Mouse (Mus musculus) cerebellum, adult (tissue): Measurements from ENCODE around the gene Bpifb1.
"Not testable (repeated sequence)": the region's sequence is repeated elsewhere in the genome, so short reads cannot be mapped to it uniquely, and the experiment has no call there.

Source experiments
- ATAC-seq: cut with Nextera tagmentation; 2 replicates; pipeline ENCODE4 v1.9.2; 2017; ENCODE audit warnings: mild to moderate bottlenecking, moderate library complexity, mixed read lengths; ENCODE audit not compliant: insufficient number of reproducible peaks, low FRiP score, low TSS enrichment

Gene Bpifb1

DNA sequence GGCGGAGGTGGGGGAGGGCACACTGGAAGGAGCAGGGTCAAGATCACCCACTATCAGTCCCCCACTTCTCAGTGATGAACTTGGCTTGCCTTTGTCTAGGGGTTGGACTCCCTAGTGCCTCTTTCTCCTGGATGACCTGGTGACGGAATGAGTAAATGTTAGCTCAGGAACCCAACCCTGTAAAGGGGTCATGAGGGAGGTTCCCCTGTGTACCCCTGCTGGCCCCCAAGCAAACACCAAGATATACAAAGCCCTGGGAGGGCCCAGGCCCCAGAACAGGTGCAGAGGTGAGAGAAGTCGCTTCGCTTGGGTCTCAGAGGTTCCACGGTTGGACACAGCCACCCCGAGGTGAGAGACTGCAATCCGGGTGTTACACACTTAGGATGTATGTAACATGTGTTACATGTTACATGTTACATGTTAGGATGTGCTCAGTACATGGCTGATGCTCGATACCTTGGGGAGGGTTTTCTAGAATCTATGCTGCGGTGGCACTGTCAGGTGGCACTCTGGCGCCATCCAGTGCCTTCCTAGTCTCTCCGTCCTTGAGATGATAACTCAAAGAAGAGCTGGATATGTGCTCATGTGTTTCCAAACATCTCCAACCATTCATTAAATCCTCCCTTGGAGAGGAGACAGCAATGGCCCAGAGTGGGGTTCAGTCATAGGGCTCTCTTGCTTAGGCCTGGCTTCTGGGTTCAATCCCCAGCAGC is at the start of gene Bpifb1:
TSS of gene Bpifb1 (plus strand) at position 273 of the 713 bp plus-strand sequence.
- no peak for ATAC-seq

DNA sequence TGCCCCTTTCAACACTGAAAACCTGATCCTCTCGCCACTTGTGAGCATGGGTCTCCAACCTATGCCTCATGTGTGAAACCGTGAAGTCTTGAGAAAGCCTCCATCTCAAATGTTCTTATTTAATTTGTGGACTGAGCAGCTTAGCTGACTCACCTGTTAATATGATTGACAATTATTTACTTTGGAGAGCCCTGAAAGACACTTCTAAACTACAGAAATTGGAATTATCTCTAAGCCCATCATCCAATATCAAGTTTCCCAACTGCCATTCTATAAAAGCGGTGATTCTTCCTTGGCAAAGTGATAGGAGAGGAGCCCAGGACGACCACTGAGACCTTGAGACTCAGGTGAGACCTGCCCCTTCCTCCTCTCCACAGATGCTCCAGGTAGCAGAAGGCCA is 48.0 kb upstream of the Bpifb1 start, which contains the start of gene Bpifa1:
TSS of gene Bpifa1 (plus strand) at position 301 of the 400 bp plus-strand sequence.
- ATAC-seq: no peak

DNA sequence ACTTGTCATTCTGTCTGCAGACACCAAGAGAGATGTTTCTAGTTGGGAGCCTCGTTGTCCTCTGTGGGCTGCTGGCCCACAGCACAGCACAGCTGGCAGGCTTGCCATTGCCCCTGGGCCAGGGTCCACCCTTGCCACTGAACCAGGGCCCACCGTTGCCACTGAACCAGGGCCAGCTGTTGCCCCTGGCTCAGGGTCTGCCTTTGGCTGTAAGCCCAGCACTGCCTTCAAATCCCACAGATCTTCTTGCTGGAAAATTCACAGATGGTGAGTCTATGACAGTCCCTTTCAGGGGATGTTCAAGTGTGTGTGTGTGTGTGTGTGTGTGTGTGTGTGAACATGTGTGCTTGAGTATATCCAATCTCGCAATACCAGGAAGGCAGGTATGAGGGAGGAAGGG is 46.9 kb upstream of the Bpifb1 start:
- no peak for ATAC-seq

DNA sequence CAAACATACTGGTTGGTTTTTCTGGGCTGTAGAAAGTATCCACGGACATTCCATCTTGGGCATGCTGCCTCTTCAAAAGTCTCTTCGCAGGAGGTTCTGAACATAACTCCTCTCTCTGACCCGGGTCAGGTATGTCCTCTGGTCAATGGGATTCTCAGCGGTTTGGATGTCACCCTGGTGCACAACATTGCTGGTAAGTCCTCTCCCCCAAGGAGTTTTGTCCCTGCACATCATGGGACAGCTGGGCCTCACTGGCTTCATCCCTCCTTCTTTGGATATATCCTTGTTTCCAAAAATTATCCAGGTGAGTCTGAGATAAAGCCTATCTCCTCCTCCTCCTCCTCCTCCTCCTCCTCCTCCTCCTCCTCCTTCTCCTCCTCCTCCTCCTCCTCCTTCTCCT is 43.1 kb upstream of the Bpifb1 start:
- ATAC-seq: no peak

DNA sequence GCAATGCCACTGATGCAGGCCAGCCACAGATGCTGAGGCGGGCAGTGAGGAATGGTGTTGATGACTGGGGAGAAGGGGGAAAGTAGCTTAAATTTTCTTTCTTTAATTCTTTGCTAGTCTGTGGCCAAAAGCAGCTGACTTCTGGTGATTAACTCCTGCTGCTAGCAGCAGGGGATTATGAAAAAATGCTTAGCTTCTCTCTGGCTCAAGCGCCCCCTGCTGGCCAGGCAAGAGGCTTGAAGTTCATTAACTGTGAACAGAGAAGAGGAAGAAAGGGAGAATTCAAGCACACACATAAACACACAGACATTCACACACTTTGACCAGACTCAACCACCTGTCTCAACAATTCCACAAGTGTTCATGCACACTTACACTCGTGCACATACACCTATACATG is 32.2 kb upstream of the Bpifb1 start:
- ATAC-seq: no peak

DNA sequence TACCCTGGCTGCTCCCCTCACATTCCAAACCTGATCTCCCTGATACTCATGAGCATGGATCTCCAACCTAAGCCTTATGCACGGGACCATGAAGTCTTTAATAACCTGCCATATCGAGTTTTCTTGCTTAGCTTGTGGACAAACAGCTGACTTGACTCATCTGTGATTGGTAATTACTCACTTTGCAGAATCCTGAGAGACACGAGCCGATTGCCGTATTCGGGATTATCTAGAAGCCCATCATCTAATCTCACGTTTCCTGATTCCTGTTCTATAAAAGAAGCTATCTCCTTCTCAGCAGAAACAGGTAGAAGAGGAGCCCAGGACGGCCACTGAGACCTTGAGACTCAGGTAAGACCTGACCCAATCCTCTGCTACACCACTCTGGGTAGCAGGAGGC is 28.3 kb upstream of the Bpifb1 start, which contains the start of gene Bpifa5:
TSS of gene Bpifa5 (plus strand) at position 301 of the 400 bp plus-strand sequence.
- ATAC-seq: no peak

DNA sequence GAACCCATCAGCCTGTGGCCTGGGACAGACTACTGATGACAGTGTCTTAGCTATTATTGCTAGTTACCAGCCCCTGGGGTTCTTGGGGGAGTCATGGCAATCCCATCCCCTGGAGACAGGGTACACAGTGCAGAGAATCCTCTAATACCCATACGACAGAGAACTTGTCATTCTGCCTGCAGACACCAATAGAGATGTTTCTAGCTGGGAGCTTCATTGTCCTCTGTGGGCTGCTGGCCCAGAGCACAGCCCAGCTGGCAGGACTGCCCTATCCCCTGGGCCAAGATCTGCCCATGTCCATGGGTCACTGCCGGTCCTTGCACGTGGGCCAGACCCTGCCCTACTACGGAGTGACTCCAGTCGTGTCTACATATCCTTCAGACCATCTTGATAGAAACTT is 27.3 kb upstream of the Bpifb1 start:
- ATAC-seq: 0 out of 2 replicates have a peak, but pooled peaks have one; percentile 15

DNA sequence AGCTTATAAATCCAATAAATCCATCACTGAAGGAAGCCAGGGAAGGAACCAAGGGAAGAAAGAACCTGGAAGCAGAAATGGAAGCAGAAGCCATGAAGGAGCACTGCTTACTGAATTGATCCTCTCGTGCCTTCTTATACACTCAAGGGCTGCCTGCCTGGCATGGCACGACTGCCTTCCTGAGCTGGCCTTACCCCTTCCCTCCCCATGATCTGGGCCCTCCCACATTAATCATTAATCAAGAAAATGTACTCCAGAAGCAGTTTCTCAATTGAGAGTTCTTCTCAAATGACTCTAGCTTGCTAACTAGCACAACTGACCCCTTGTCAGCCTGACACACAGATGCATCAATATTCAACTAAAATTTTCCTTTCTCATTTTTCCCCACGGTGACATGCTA is 21.4 kb upstream of the Bpifb1 start:
- no peak for ATAC-seq

DNA sequence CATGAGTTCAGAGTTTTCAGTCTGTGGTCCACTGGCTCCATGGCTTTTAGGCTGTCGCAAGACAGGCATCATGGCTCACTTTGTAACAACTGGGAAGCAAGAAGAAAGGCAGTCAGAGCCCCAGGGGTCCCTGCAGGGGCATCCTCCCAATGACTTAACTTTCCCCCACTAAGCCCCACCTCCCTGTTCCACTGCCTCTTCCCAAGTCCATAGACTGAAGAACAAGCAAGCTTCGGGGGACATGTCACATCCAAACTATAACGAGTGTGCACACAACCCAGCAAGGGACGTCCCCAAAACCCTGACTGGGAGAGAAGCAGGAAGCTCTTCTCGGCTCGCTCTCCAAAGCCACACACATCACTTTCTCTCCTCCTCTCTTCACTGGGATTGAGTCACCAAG is 19.0 kb upstream of the Bpifb1 start:
- ATAC-seq: no peak

DNA sequence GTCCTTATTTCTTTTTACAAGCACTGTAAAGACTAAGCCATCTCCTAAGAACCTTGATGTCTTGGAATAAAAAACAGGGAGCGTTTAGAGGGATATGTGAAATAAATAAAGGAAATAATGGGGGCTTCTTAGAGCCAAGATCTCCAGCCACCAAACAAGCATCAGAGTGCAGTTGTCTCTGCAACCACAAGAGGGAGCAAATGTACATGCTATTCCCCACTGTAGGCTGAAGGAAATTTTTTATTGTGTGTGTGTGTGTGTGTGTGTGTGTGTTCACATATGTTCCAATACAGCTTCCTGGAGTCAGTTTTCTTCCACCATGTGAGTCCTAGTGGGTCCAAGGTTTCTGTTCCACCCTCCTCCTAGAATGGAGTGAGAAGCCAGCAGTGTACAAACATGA is 17.3 kb upstream of the Bpifb1 start:
- ATAC-seq: no peak

DNA sequence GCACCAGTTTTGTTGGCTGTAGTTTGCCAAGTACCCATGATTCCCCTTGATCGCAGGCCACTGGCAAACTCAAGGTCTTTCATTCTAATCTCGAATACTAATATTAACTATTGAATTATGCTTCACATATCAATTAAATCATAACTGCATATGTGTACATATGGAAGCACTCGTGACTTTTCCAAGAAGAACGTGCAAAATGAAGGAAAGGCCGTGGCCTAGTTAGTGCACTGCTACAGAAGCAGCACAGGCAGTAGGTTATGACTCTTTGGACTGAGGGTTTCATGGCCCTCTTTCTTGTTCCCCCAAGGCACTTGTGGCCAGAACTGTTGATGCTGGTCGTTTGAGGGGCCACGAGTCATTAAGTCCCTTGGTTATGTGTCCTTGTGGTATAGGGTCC is 8.7 kb upstream of the Bpifb1 start:
- not testable (repeated sequence) for ATAC-seq

DNA sequence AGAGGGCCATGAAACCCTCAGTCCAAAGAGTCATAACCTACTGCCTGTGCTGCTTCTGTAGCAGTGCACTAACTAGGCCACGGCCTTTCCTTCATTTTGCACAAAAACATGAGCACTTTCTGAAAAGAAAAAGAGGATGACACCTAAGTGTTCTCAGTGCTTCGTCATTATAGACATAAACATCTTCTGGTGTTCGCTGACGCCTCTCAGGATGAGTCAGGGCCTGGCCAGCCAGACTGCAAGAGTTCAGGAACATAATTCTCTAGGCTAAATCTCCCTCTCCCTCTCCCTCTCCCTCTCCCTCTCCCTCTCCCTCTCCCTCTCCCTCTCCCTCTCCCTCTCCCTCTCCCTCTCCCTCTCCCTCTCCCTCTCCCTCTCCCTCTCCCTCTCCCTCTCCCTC is 7.6 kb upstream of the Bpifb1 start:
- ATAC-seq: not testable (repeated sequence)

DNA sequence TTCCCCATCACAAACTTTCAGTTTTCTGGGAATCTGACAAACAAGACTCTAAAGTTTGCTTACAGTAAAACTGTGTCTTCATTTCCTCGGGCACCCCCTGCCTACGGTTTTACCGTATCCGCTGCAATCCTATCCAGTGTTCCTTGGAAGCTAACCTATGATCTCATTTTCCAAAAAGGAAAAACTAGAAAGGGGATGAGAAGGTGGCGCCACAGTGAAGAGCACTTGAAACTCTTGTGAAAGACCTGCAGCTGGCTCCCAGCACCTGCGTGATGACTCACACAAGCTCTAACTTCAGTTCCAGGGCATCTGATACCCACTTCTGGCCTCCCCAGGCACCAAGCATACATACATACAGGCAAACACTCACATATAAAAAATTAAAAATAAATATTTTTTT is 5.3 kb upstream of the Bpifb1 start:
- ATAC-seq: no peak

DNA sequence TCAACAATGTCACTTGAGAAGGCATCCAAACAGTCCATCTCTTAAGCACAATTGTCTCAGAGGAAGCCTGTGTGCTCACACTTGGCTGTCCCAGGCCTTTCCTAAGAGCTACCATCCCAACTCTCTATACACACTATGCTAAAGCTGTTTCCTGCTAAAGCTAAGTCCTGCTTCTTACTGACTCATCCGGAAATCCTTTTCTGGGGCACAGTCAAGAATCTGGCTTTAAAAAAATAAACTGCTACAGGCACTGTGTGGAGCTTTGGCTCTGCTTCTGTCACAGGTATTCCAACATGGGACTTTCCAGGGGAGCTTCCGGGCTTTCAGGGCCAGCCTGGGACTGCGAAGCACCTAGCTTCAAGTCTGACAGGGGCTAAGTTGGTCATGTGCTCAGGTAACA is 4.9 kb upstream of the Bpifb1 start:
- ATAC-seq: no peak

DNA sequence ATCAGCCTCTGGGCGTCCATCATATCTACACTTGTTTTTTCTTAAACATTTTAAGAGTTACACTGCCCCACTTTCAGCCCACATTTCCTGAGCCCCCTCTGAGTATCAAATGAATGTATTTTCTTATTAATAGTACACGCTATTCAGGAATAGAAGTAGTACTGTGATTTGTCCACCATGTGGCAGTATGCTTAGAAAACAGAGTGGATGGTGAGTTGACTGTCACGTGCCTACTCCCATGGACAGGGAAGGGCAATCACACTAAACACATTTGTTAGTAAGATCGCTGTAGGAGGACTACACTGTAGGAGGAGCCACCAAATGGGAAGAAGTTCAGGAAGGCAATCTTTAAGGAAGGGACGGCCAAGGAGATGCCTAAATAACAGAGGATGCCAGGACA is 3.1 kb upstream of the Bpifb1 start:
- ATAC-seq: no peak

DNA sequence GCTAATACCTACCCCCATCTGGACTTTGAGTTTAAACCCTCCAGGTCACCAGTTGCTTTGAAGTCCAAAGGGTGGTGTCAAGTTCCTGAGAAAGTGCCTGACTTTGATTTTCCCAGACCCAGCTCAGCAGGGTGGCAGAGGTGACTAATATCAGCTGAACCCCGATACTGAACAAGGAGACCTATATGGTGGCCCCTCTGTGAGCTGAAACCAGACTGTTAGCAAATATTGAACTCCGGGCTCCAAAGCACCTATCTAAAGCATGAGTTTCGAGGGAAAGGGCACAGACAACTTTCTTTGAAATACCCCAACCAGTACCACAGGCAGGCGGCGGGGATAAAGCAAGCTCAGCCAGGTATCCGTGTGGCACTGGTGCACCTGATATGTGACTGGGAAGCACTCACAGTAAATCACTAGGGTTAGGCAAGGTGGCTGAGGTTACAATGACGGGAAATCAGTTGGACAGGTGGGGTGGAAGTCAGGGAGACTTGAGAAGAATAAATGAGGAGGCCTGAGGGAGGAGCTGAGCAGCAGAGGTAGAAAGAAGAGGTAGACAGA is 662 bp upstream of the Bpifb1 start:
- no peak for ATAC-seq

DNA sequence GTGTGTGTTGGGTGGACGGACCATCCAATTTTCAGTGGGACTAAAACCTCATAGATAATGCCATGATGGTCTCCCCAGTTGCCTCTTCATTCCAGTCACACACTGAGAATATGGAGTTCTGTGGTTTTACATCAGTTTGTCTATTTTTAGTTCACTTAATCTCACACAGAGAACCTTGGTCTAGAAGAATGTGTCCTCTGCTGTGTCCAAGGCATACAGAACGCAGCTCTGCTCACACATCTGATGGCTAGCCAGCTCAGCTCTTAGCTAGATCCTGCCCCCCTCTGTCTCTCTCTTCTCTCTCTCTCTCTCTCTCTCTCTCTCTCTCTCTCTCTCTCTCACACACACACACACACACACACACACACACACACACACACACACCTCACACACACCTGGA is 1.5 kb downstream of the Bpifb1 start:
- ATAC-seq: no peak

DNA sequence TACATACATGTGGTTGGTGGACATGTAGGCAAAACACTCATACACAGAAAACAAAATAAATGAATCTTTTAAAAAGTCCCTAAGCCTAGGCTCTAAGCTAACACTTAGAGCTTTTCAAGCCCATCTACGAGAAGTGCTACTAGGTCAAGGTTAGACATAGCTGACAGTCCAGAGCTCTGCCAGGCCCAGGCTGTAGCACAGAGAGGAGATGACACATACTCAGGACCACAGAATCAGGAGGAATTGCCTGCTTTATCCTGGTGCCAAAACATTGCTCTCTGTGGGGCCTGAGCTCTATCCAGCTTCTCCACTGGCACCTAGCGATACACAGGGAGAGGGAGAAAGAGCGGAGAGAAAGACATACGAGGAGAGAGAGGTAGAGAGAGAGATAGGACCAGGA is 2.5 kb downstream of the Bpifb1 start:
- no peak for ATAC-seq

DNA sequence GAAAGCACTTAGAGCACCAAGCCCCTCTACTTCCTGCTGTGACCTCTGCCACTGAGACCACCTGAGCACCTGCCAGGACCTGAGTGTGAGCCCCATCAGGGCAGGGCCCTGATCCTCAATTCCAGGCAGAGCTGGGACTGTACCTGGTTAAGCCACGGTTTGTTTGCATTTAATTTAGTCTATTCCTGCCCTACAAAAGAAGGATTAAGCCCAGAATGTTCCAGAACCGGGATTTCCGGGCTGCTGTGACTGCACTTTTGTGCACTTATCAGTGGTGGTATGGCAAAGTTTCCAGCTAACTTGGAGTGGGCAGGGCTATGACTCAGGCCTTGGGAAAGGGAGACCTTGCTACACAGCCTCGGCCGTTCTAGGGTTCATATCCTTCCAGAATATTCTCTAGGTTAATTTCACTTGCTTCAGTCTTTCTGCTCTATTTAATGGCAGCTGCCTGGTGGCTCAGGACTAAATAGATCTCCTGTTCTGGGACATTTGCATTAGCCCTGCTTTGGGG is 3.4 kb downstream of the Bpifb1 start:
- ATAC-seq: no peak

DNA sequence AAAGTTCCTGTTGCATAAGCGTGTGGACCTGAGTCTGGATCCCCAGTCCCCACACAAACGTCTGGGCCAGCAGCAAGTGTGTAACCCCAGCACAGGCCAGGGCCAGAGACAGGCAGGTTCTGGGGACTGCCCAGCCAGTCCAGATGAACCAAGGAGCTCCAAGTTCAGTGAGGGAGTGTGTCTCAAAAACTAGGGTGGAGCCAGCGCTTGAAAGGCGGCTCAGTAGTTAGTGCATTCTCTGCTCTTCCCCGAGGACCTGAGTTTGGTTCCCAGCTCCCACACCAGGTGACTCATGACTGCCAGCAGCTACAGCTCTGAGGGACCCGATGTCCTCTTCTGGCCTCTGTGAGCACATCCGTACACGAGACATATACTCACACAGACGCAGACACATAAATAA is 6.4 kb downstream of the Bpifb1 start:
- ATAC-seq: no peak

DNA sequence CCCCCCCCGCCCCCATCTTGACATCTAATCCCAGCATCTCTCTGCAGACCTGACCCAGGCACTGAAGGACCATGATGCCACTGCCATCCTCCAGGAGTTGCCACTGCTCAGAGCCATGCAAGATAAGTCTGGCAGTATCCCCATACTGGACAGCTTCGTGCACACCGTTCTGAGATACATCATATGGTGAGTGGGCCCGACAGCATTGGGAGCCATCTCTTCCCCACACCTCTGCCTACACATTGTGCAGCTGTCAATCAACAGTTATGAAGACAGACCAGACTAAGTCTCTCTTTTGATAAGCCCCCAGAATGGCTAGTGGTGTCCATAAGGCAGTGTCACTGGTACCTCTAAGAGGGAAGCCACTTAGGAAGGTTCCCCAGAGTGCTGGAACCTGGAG is 14.0 kb downstream of the Bpifb1 start:
- no peak for ATAC-seq

DNA sequence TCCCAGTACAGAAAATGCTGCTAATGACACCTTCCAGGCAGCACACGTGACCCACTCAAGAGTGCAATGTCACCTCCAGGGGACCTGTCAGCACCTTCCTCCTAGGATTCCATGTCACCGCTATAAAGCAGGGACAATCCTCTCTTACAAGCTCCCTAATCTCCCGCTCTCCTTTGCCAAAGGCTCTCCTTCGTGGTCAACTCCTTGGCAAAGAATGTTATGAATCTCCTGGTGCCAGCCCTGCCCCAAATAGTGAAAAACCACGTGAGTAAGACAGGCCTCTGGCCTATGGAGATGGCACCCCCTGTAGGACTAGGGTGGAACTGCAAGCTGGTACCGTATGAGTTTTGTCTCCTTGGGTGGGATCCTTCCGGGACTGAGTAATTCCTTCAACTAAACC is 16.3 kb downstream of the Bpifb1 start:
- no peak for ATAC-seq
